Mouse (Mus musculus) right cerebral cortex, adult 2 months (tissue): Measurements from ENCODE around the gene Tcf7.

ENCODE experiments used
- DNase-seq, 2 experiments: peaks; one replicate each; pipeline ENCODE4 v3.0.0; 2021 to 2022; ENCODE audit warnings: low spot score in 2 of 2

The Tcf7 gene

DNA sequence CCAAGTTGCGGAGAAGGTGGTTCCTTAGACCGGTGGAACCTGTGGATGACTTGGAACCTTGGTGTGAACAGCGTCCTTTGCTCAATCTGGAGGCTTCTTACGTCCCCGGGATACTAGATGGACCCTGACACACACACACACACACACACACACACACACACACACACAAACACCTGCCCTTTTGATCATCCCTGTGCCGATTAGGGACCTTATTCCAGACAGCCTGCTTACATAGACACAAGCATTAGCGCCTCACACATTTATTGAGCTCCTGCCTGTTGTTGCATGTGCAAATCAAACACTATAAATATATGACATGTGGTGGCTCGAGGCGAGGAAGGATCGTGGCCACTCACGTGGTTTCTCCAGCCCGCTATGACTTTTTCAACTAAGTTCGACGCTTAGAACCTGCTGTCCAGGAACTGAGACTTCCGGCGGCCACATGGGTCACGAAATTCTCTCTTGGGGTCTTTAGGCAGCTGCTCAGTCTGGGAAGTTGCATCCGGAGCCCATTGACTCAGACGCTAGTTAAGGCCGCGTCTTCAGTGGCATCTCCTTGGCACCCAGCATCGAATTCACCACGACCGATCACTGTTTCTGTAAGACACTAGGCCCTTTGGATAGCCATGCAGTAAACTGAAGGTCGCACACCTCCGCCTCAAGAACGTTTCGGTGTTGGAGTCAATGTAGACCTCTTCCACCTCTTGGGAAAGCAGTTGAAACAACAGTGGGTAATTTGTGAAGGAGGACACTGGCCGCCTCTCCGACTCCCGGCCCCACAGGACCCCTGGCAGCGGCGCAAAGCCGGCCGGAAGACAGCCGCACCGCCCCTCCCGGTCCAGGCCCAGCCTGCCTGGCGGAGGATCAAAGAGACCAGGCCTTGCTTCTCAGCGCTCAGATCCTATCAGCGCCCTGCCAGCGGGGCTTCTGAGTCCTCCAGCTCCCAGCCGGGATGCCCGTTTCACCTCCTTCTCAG, 1.1 kb upstream of the Tcf7 start:
- DNase-seq, result no peak

DNA sequence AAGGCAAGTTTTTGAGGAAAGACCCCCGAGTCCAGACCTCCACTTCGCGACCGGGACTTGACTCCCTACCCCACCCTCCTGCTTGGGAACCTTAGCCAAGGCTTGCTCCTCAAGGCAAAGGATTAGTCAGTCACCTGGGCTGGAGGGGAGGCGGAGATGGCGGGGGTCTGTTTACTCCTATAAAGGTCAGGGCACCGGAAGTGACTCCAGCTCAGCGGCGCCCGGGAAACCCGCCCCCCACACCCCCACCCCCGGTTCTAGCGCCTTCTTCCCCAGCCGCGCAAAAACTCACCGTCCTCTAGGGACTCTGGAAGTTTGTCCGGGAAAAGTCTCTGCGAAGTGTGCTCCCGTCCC, 417 bp downstream of the Tcf7 start:
- DNase-seq, result no peak

GRCm38 (mm10) chr11:52281568-52282328, 1.1 kb downstream of the Tcf7 start:
- DNase-seq, result no peak

DNA sequence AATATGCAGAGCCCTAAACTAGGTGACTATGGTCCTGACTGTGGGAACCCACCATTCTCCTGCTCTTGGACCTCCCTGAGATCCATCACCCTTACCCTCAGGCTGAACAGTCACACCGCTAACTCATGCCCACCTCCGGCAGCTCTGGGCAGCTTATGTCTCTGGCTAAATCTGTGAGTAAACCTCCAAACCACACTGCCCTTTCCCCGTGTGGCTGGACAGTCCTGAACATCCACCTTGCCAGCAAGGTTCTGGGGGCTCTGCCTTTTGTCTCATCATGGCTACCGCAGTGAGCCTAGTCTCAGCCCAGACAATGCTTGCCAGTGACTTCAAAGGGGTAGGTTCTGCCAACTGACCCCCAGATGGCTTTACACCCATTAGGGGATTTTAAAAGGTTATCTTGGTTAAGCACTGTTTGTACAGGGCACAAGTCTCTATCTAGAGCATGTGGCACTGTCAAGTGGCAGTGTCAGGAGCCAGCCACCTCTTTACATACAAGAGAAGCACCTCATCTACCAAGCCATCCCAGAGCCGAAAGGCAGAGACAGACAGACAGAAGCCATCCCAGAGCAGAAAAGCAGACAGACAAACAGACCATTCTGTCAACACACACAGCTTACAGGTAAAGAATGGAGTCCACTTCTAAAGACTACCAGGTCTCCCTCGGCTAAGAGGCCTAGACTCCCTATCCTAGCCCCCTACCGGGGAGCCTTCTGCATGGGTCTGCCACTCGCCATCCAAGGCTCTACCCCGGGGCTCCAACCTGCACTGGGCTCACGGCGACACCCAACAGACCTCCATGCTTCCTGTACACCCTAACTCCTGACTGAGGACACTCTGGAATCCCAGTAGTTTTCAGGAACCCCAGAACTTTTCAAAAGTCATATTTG, 2.0 kb downstream of the Tcf7 start:
- DNase-seq, result no peak

DNA sequence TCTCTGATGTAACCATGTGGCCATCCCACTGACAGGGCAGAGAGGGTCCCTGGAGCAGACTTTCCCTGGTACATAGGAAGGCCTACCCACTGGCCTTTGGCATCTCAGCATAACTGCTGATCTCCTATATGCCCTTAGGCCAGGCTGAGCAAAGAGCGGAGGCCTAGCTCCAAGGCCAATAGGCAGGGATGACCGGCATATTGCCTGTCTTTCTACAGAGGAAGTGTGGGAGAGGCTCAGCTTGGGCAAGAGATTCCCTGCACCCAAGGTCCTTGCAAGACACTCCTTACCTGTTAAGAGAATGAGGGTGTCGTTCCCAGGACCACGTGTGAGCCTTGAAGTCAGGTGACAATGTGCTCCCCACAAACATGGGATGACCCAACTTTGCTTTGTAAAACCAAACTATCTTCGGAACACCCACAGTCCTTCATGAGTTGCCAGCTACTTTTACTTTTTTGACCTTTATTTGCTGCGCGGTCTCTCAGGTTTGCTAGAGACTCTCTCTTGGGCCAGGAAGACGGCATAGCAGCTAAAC, 3.1 kb downstream of the Tcf7 start:
- DNase-seq, result no peak

DNA sequence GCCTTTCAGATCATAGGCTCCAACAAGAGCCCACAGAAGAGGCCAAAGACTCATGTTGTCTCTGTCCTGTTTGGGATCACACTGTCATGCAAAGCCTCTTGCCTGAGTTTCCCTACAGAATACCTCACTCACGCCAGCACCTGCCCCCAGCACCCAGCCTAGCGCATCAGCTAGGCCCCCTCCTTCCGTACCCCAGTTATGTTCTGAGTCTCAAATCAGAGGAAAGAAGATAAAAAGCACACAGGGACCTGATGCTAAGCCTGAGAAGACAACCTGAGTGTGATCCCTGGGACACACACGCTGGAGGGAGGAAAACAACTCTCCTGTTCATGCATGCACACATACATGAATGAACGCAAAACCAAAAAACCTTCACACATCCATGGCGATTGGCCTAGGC, 3.8 kb downstream of the Tcf7 start:
- DNase-seq, result no peak

DNA sequence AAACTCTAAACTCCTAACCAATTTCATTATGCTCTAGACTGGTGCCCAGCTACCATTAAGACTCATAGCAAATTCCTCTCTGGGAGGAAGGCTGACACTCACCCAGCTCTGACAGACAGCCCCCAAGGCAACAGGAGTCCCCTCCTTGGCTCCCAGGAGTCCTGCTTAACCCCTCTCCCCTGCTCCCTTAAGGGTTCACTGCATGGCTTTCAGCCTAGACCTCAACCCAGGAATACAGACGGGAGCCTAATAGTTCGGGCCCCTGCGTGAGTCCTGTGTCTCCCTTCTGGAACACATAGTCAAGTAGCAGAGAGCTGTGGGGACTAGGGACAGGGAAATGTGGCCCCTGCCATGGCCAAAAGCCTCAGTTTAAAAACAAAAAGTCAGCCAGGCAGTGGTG, 4.7 kb downstream of the Tcf7 start:
- no peak for DNase-seq

- DNase-seq, result no peak
Measured at GRCm38 (mm10) chr11:52277433-52278150, 5.2 kb downstream of the Tcf7 start.

DNA sequence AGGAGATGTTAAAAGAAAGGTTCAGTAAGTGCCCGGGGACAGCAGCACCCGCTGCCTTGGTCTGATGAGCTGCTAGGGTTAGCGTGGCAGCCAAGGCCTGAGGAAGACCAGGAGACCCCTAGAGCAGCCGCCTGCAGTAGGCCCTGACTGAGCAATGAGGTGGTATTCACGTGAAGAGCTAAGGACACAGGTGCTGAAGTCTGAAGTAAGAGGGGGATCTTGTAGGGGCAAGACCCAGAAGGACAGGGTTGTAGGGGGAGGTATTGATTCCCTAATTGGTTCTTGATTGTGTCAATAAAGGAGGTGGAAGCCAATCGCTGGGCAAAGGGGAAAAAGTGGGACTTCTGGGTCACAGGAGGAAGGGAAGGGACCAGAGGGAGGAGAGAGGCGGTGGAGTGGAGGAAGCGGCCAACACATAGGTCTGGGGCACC, 5.8 kb downstream of the Tcf7 start:
- DNase-seq, result no peak

- DNase-seq, result peak; percentile 35 to 46
Measured at GRCm38 (mm10) chr11:52275774-52276555, 6.8 kb downstream of the Tcf7 start.

- DNase-seq, result no peak
Measured at GRCm38 (mm10) chr11:52275366-52275765, 7.4 kb downstream of the Tcf7 start.

DNA sequence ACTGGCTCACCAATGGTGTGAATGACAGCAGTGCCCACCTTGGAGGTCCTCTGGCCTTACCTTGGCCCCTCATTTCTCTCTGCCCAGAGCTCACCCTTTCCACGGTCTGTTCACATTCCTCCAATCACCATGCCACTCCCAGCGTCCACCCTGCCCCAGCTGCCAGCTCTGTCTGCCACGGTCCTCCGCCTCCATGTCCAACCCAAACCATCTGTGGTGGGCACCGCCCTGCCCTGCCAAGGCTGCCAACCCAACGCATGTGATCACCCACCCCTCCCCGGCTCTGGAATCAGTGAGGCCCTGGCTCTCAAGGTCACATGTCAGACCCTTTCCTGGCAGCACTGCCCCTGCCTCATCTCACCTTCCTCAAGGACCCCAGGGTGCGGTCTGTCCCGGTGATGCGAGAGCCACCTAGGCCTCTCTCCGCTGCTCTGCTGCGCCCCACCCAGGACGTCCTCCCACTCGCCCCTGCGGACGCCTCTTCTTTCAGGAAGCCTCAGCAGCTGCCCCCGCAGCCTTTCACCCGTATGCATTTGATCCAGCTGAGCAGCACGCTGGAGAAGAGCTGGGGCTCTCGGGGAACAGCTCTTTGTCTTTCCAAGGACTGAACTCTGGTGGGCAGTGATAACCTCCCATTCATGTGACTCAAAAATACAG, 8.2 kb downstream of the Tcf7 start:
- no peak for DNase-seq

- DNase-seq, result no peak
Measured at GRCm38 (mm10) chr11:52273942-52274330, 8.9 kb downstream of the Tcf7 start.

- no peak for DNase-seq
Measured at GRCm38 (mm10) chr11:52273183-52273941, 9.5 kb downstream of the Tcf7 start.

DNA sequence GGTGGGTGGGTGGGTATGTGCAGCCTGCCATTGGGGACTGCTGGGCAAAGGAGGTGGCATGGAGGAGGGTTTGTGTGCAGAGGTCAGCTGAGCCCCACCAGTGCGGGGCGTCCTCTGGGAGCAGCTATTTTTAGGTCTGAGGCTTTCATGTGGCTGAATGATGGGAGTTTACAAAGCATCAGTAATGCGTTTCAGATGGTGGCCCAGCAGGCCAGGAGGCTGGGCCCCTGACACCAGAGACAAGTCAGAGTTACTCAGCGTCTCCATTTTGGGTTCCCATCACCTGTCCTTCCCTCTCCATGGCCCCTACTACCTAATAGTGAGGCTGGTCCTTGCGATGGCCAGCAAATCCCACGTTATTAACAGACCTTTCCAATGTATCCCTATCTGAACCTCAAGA, 10.2 kb downstream of the Tcf7 start:
- DNase-seq, result no peak

- no peak for DNase-seq
Measured at GRCm38 (mm10) chr11:52271765-52272495, 10.9 kb downstream of the Tcf7 start.

DNA sequence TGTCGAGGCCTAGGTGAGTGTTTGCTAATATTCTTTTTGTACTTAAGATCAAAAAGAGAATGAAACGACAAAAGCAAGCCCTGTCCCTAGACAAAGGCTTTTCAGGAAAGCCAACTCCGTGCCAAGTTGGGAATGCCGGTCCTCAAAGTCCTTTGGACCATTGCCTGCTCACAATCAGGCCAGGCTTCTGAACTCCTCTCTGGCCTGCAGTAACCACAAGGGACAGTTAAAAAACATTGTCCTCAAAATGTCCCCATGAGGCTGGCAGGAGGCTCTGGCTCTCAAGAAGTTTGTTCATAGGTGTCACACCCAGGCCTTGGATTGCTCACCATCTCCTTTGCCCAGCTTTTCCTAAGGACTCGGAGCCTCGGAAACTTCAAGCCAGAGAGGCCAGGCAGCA, 13.0 kb downstream of the Tcf7 start:
- DNase-seq, result no peak
